Mouse (Mus musculus): ENCODE results near the gene Cbx2.

DNA sequence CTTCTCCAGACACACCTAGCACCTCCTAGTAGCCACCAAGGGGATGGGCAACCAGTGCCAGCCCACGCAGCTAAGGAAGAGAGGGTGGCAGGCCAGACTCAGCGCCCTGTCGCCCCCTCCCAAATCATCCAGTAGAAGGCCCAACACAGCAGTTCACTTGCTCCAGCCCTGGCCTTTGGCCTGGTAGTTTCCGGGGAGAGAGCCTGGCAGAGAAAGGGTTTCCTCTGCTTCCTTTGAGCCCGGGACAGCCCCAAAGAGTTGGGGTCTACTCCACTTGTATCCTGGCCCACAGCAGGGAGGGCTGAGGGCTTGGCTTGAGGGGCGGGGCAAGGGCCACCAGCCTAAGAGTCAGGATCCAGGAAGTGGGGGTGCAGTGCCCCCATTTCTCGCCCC lies 56.7 kb downstream of the Cbx2 start:
- TF ChIP-seq CTCF (IDR thresholded peaks at IDR 0.05; ENCODE audit: low read depth) (no peak), EP300 (IDR thresholded peaks at IDR 0.05; ENCODE audit: low read depth) (no peak)
